Mouse (Mus musculus): Measurements from ENCODE around the gene Rufy1. TPM values are rescaled to one million over a fixed set of nuclear protein-coding genes. Genes with fewer than 3 reads are reported as not detected.
A peak's percentile ranks its signal among the peaks of the same experiment; 100 is the strongest.

The Rufy1 gene
- polyA plus RNA-seq, 1 experiment from 2014 or later, result 27.9 TPM

- Histone ChIP-seq H3K9ac (0 out of 2 replicates have a peak overlapping the region, but pooled peaks have one; percentile 13), H3K36me3 (peaks cover 19% of the 10 kb centered on the region), H3K9me3 (no peaks in the 10 kb centered on the region), H3K27ac (no peak overlapping the region), H3K4me2 (replicated peaks) (peak overlapping the region; percentile 67), H3K4me3 (peak overlapping the region; percentile 37), H3K4me1 (peaks cover 7% of the 10 kb centered on the region), H3K27me3 (replicated peaks) (no peaks in the 10 kb centered on the region)
- 44% methylated on average over 5 of the region's 5 CpGs for WGBS
- ATAC-seq (ENCODE audit: low FRiP score, low read depth), result peak; percentile 25; the same call in 1 of the 2 replicates
Measured at GRCm38 (mm10) chr11:50421461-50421860, 9.5 kb downstream of the Rufy1 start.

GRCm38 (mm10) chr11:50417856-50418255 lies 13.1 kb downstream of the Rufy1 start:
- Histone ChIP-seq H3K4me1 (peaks cover 7% of the 10 kb centered on the region), H3K27ac (no peak overlapping the region), H3K4me2 (replicated peaks) (no peak overlapping the region), H3K27me3 (replicated peaks) (no peaks in the 10 kb centered on the region), H3K4me3 (no peak overlapping the region), H3K9ac (no peak overlapping the region), H3K9me3 (no peaks in the 10 kb centered on the region), H3K36me3 (peaks cover 37% of the 10 kb centered on the region)
- WGBS, result 74% methylated on average over 2 of the region's 2 CpGs
- ATAC-seq (ENCODE audit: low FRiP score, low read depth), result no peak

- H3K27ac ChIP-seq, result no peak overlapping the region
- 91% methylated on average over 6 of the region's 6 CpGs for WGBS
- no peak overlapping the region for H3K9ac ChIP-seq
- no peaks in the 10 kb centered on the region for H3K9me3 ChIP-seq
- H3K27me3 ChIP-seq (replicated peaks), result no peaks in the 10 kb centered on the region
- H3K36me3 ChIP-seq, result peaks cover 41% of the 10 kb centered on the region
- no peaks in the 10 kb centered on the region for H3K4me1 ChIP-seq
- ATAC-seq (ENCODE audit: low FRiP score, low read depth), result no peak
- H3K4me2 ChIP-seq (replicated peaks), result no peak overlapping the region
- no peak overlapping the region for H3K4me3 ChIP-seq
Measured at GRCm38 (mm10) chr11:50415563-50416241, 15.2 kb downstream of the Rufy1 start.

DNA sequence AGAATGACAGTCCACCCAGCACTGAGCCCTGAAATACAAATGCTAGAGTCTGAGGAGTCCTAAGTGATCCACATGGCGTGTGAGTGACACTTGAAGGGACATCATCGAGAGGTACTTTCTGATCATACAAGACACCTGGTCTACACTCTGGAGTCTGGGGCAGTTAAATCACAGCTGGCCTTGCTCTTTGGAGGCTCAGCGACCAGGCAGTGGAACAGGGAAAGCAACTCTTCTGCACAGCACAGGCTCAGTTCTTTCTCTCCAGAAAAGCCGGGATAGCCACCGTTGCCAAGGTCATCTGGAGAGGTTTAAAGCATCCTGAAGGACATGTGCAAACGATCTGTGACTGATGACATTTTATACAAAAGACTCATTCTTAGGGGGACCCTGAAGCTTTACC lies 23.7 kb downstream of the Rufy1 start:
- H3K36me3 ChIP-seq, result peaks cover 50% of the 10 kb centered on the region

GRCm38 (mm10) chr11:50403367-50404014 lies 27.4 kb downstream of the Rufy1 start:
- 86% methylated on average over 10 of the region's 10 CpGs for WGBS
- Histone ChIP-seq H3K9ac (no peak overlapping the region), H3K4me3 (no peak overlapping the region), H3K27me3 (replicated peaks) (no peaks in the 10 kb centered on the region), H3K4me2 (replicated peaks) (no peak overlapping the region), H3K27ac (no peak overlapping the region), H3K4me1 (no peaks in the 10 kb centered on the region), H3K9me3 (no peaks in the 10 kb centered on the region), H3K36me3 (peaks cover 65% of the 10 kb centered on the region)
- ATAC-seq (ENCODE audit: low FRiP score, low read depth), result no peak

More for the DNA sequence above, 23.7 kb downstream of the Rufy1 start:
- no peak for ATAC-seq (ENCODE audit: low FRiP score, low read depth)
- Histone ChIP-seq H3K4me3 (no peak overlapping the region), H3K9ac (no peak overlapping the region), H3K27me3 (replicated peaks) (no peaks in the 10 kb centered on the region), H3K4me1 (no peaks in the 10 kb centered on the region), H3K4me2 (replicated peaks) (no peak overlapping the region), H3K27ac (no peak overlapping the region), H3K9me3 (no peaks in the 10 kb centered on the region)
- 55% methylated on average over 6 of the region's 6 CpGs for WGBS

GRCm38 (mm10) chr11:50402481-50402880 lies 28.4 kb downstream of the Rufy1 start:
- H3K9me3 ChIP-seq, result no peaks in the 10 kb centered on the region
- ATAC-seq (ENCODE audit: low FRiP score, low read depth), result no peak
- no peak overlapping the region for H3K4me2 ChIP-seq (replicated peaks)
- H3K4me3 ChIP-seq, result no peak overlapping the region
- H3K27ac ChIP-seq, result no peak overlapping the region
- no peaks in the 10 kb centered on the region for H3K4me1 ChIP-seq
- 89% methylated on average over 3 of the region's 3 CpGs for WGBS
- H3K27me3 ChIP-seq (replicated peaks), result no peaks in the 10 kb centered on the region
- no peak overlapping the region for H3K9ac ChIP-seq
- H3K36me3 ChIP-seq, result peaks cover 71% of the 10 kb centered on the region

DNA sequence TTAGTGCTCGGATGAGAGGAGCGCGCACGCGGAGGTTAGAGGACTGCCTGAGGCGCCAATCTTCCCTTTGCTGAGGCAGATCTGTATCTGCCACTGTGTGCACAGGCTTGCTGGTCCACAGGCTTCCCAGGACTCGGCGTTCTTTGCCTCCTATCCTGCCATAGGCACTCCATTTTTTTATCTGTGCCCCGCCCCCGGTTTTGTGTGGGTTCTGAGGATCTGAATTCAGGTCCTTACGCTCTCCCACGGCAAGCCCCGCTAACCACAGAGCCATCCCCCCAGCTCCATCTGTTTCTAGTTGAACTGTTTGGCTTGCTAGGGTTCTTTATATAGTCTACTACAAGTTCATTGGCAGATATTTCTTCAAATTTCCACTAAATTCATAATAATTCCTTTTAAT lies 32.1 kb downstream of the Rufy1 start:
- Histone ChIP-seq H3K36me3 (peaks cover 78% of the 10 kb centered on the region), H3K4me1 (no peaks in the 10 kb centered on the region), H3K27ac (no peak overlapping the region), H3K4me3 (no peak overlapping the region), H3K9ac (no peak overlapping the region), H3K9me3 (no peaks in the 10 kb centered on the region), H3K27me3 (replicated peaks) (no peaks in the 10 kb centered on the region), H3K4me2 (replicated peaks) (no peak overlapping the region)
- ATAC-seq (ENCODE audit: low FRiP score, low read depth), result no peak
- WGBS, result 91% methylated on average over 13 of the region's 13 CpGs

- ATAC-seq (ENCODE audit: low FRiP score, low read depth), result no peak
Measured at GRCm38 (mm10) chr11:50397316-50397715, 33.6 kb downstream of the Rufy1 start.

GRCm38 (mm10) chr11:50396766-50397307 lies 34.1 kb downstream of the Rufy1 start:
- Histone ChIP-seq H3K4me2 (replicated peaks) (no peak overlapping the region), H3K9ac (no peak overlapping the region), H3K9me3 (no peaks in the 10 kb centered on the region), H3K27ac (no peak overlapping the region), H3K4me3 (no peak overlapping the region), H3K4me1 (no peaks in the 10 kb centered on the region), H3K27me3 (replicated peaks) (no peaks in the 10 kb centered on the region), H3K36me3 (peaks cover 74% of the 10 kb centered on the region)
- 79% methylated on average over 11 of the region's 11 CpGs for WGBS
- no peak for ATAC-seq (ENCODE audit: low FRiP score, low read depth)

More at GRCm38 (mm10) chr11:50397316-50397715, 33.6 kb downstream of the Rufy1 start:
- WGBS, result 89% methylated on average over 9 of the region's 9 CpGs
- Histone ChIP-seq H3K27me3 (replicated peaks) (no peaks in the 10 kb centered on the region), H3K27ac (no peak overlapping the region), H3K4me1 (no peaks in the 10 kb centered on the region), H3K4me2 (replicated peaks) (no peak overlapping the region), H3K9me3 (no peaks in the 10 kb centered on the region), H3K9ac (no peak overlapping the region), H3K36me3 (peaks cover 78% of the 10 kb centered on the region), H3K4me3 (no peak overlapping the region)

GRCm38 (mm10) chr11:50394731-50395130 lies 36.2 kb downstream of the Rufy1 start:
- Histone ChIP-seq H3K9me3 (no peaks in the 10 kb centered on the region), H3K27me3 (replicated peaks) (no peaks in the 10 kb centered on the region), H3K27ac (no peak overlapping the region), H3K4me3 (no peak overlapping the region), H3K9ac (no peak overlapping the region), H3K36me3 (peaks cover 72% of the 10 kb centered on the region), H3K4me2 (replicated peaks) (no peak overlapping the region), H3K4me1 (no peaks in the 10 kb centered on the region)
- no peak for ATAC-seq (ENCODE audit: low FRiP score, low read depth)
- WGBS, result 93% methylated on average over 7 of the region's 7 CpGs

GRCm38 (mm10) chr11:50393306-50393705 lies 37.6 kb downstream of the Rufy1 start:
- Histone ChIP-seq H3K4me1 (no peaks in the 10 kb centered on the region), H3K4me2 (replicated peaks) (no peak overlapping the region), H3K9ac (no peak overlapping the region), H3K4me3 (no peak overlapping the region), H3K27ac (no peak overlapping the region), H3K36me3 (peaks cover 65% of the 10 kb centered on the region), H3K9me3 (no peaks in the 10 kb centered on the region), H3K27me3 (replicated peaks) (no peaks in the 10 kb centered on the region)
- ATAC-seq (ENCODE audit: low FRiP score, low read depth), result no peak
- 90% methylated on average over 6 of the region's 6 CpGs for WGBS

DNA sequence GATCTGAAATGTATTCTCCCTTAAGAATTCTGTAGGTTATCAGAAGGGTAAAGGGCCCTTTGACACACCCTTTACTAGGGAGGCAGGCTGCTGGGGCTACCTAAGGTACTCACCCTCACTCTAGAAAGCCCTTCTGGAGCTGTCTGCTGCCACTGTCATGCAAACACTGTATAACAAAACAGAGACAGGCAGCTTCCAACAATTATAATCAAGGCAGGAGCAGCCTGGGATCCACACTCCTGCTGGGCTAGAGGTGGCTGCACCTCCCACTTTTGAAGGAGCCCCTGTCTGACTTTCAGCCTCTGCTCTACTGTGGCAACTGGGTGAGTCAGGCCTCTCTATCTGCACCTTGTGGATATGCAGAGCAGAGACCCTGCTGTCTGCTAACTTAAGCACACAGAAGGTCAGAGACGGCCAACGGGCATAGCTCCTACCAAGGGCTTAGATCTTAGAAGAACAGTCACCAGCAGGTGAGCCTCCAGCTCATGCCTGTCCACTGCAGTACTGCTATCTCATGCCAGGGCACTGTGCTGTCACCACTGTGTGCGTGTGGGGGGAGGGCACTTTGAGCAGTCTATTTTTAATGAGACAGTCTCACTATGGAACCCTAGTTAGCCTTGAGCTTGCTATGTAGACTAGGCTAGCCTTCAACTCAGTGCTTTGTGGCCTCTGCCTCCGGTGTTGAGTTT lies 39.5 kb downstream of the Rufy1 start:
- WGBS, result 86% methylated on average over 4 of the region's 4 CpGs
- Histone ChIP-seq H3K4me1 (no peaks in the 10 kb centered on the region), H3K4me2 (replicated peaks) (no peak overlapping the region), H3K4me3 (no peak overlapping the region), H3K9ac (no peak overlapping the region), H3K27ac (no peak overlapping the region), H3K36me3 (peaks cover 66% of the 10 kb centered on the region), H3K27me3 (replicated peaks) (no peaks in the 10 kb centered on the region), H3K9me3 (no peaks in the 10 kb centered on the region)
- ATAC-seq (ENCODE audit: low FRiP score, low read depth), result no peak

Measured in neural tube, embryonic 12.5 days (tissue).